Mouse (Mus musculus) midbrain, embryonic 10.5 days (tissue): ENCODE measurements around the gene Rnft2. TPM values are rescaled to one million over a fixed set of nuclear protein-coding genes. Genes with fewer than 3 reads are reported as not detected.

Source experiments
- DNase-seq: peaks from one replicate; pipeline ENCODE4 v3.0.0-alpha.2; 2017; ENCODE audit warnings: low spot score
- H3K27ac ChIP-seq: fragments of 300-500 bp; sonication (generic); replicated peaks from 2 replicates; pipeline ENCODE4 v1.5.1; 2016; ENCODE audit warnings: mild to moderate bottlenecking
- H3K27me3 ChIP-seq: fragments of 300-500 bp; sonication (generic); 2 replicates; pipeline ENCODE4 v1.6.1; 2016; ENCODE audit warnings: low read depth, mild to moderate bottlenecking; ENCODE audit not compliant: poor library complexity, severe bottlenecking
- H3K36me3 ChIP-seq: fragments of 300-500 bp; sonication (generic); 2 replicates; pipeline ENCODE4 v1.6.1; 2016; ENCODE audit warnings: mild to moderate bottlenecking, moderate library complexity
- H3K4me1 ChIP-seq: fragments of 300-500 bp; sonication (generic); 2 replicates; pipeline ENCODE4 v1.6.1; 2016
- H3K4me3 ChIP-seq: fragments of 300-500 bp; sonication (generic); 2 replicates; pipeline ENCODE4 v1.5.1; 2016; ENCODE audit warnings: mild to moderate bottlenecking, moderate library complexity
- H3K9me3 ChIP-seq: fragments of 300-500 bp; sonication (generic); replicated peaks from 2 replicates; pipeline ENCODE4 v1.6.1; 2016; ENCODE audit warnings: mild to moderate bottlenecking
- WGBS: fragments of 180-500 bp; shearing (Covaris S2); methylation state at CpG from one replicate; pipeline ENCODE4 v1.1.7; 2016; 5-methylcytosine and 5-hydroxymethylcytosine counted together
- polyA plus RNA-seq: library from polyadenylated mRNA; unstranded; fragments of >200 nt; fragmentation: Nextera tagmentation; extraction: Ambion mirVana; gene quantifications from 2 replicates; pipeline ENCODE4 v1.2.1, GENCODE M21; 2016

Rnft2 gene
- polyA plus RNA-seq, 1 experiment from 2014 or later, result 5.0 TPM

GRCm38 (mm10) chr5:118239671-118240070 lies 5.2 kb downstream of the Rnft2 start:
- Histone ChIP-seq H3K27ac (no peak overlapping the region), H3K36me3 (peaks cover 52% of the 10 kb centered on the region), H3K4me1 (peaks cover 10% of the 10 kb centered on the region), H3K4me3 (no peak overlapping the region), H3K9me3 (no peaks in the 10 kb centered on the region), H3K27me3 (no peaks in the 10 kb centered on the region)
- no peak for DNase-seq
- WGBS, result 90% methylated on average over 12 of the region's 12 CpGs

GRCm38 (mm10) chr5:118236891-118237290 lies 8.0 kb downstream of the Rnft2 start:
- Histone ChIP-seq H3K9me3 (no peaks in the 10 kb centered on the region), H3K27me3 (no peaks in the 10 kb centered on the region), H3K36me3 (peaks cover 66% of the 10 kb centered on the region), H3K4me1 (no peaks in the 10 kb centered on the region), H3K4me3 (no peak overlapping the region), H3K27ac (no peak overlapping the region)
- WGBS, result 82% methylated on average over 12 of the region's 12 CpGs
- no peak for DNase-seq

- Histone ChIP-seq H3K4me3 (no peak overlapping the region), H3K36me3 (peaks cover 77% of the 10 kb centered on the region), H3K27me3 (no peaks in the 10 kb centered on the region), H3K4me1 (no peaks in the 10 kb centered on the region), H3K9me3 (no peaks in the 10 kb centered on the region), H3K27ac (no peak overlapping the region)
- no peak for DNase-seq
- whole genome bisulfite sequencing, result 95% methylated on average over 13 of the region's 13 CpGs
Observed at GRCm38 (mm10) chr5:118230071-118230611, 14.8 kb downstream of the Rnft2 start.

GRCm38 (mm10) chr5:118223142-118223757 lies 21.7 kb downstream of the Rnft2 start:
- no peaks in the 10 kb centered on the region for H3K27me3 ChIP-seq
- H3K36me3 ChIP-seq, result peaks cover 53% of the 10 kb centered on the region
- WGBS, result 84% methylated on average over 9 of the region's 9 CpGs
- no peak overlapping the region for H3K27ac ChIP-seq
- no peaks in the 10 kb centered on the region for H3K9me3 ChIP-seq
- H3K4me1 ChIP-seq, result no peaks in the 10 kb centered on the region
- no peak overlapping the region for H3K4me3 ChIP-seq
- no peak for DNase-seq

GRCm38 (mm10) chr5:118217410-118217809 lies 27.5 kb downstream of the Rnft2 start:
- Histone ChIP-seq H3K36me3 (peaks cover 29% of the 10 kb centered on the region), H3K27ac (0 out of 2 replicates have a peak overlapping the region, but pooled peaks have one; percentile 13)
- 79% methylated on average over 6 of the region's 6 CpGs for WGBS

GRCm38 (mm10) chr5:118214418-118215154 lies 30.3 kb downstream of the Rnft2 start:
- H3K27ac ChIP-seq, result peak overlapping the region; percentile 75
- WGBS, result 5% methylated on average over 24 of the region's 24 CpGs

More at GRCm38 (mm10) chr5:118217410-118217809, 27.5 kb downstream of the Rnft2 start:
- Histone ChIP-seq H3K9me3 (no peaks in the 10 kb centered on the region), H3K27me3 (no peaks in the 10 kb centered on the region; the same call in 1 of the 2 replicates), H3K4me3 (no peak overlapping the region), H3K4me1 (peaks cover 18% of the 10 kb centered on the region)
- no peak for DNase-seq

GRCm38 (mm10) chr5:118214012-118214411 lies 30.9 kb downstream of the Rnft2 start:
- Histone ChIP-seq H3K27me3 (no peaks in the 10 kb centered on the region; the same call in 1 of the 2 replicates), H3K9me3 (no peaks in the 10 kb centered on the region), H3K27ac (peak overlapping the region; percentile 75), H3K36me3 (peaks cover 13% of the 10 kb centered on the region; the same call in 1 of the 2 replicates), H3K4me1 (peaks cover 18% of the 10 kb centered on the region), H3K4me3 (peak overlapping the region; percentile 57)
- DNase-seq, result no peak
- 22% methylated on average over 5 of the region's 5 CpGs for WGBS

More at GRCm38 (mm10) chr5:118214418-118215154, 30.3 kb downstream of the Rnft2 start:
- no peaks in the 10 kb centered on the region for H3K9me3 ChIP-seq
- peaks cover 13% of the 10 kb centered on the region; the same call in 1 of the 2 replicates for H3K36me3 ChIP-seq
- peaks cover 18% of the 10 kb centered on the region for H3K4me1 ChIP-seq
- no peaks in the 10 kb centered on the region; the same call in 1 of the 2 replicates for H3K27me3 ChIP-seq
- DNase-seq, result peak; percentile 77
- H3K4me3 ChIP-seq, result peak overlapping the region; percentile 57

GRCm38 (mm10) chr5:118205852-118206251 lies 39.1 kb downstream of the Rnft2 start:
- no peak overlapping the region for H3K4me3 ChIP-seq
- 0 out of 2 replicates have a peak overlapping the region, but pooled peaks have one; percentile 6 for H3K27ac ChIP-seq
- H3K9me3 ChIP-seq, result no peaks in the 10 kb centered on the region
- peaks cover 12% of the 10 kb centered on the region for H3K36me3 ChIP-seq
- H3K27me3 ChIP-seq, result no peaks in the 10 kb centered on the region
- DNase-seq, result no peak
- H3K4me1 ChIP-seq, result peaks cover 30% of the 10 kb centered on the region
- 54% methylated on average over 8 of the region's 8 CpGs for WGBS

GRCm38 (mm10) chr5:118204675-118205440 lies 40.1 kb downstream of the Rnft2 start:
- no peak overlapping the region for H3K4me3 ChIP-seq
- no peaks in the 10 kb centered on the region for H3K9me3 ChIP-seq
- no peak for DNase-seq
- 90% methylated on average over 16 of the region's 16 CpGs for whole genome bisulfite sequencing
- H3K27ac ChIP-seq, result no peak overlapping the region
- H3K27me3 ChIP-seq, result no peaks in the 10 kb centered on the region
- H3K4me1 ChIP-seq, result peaks cover 30% of the 10 kb centered on the region
- H3K36me3 ChIP-seq, result peaks cover 13% of the 10 kb centered on the region

GRCm38 (mm10) chr5:118199670-118200069 lies 45.2 kb downstream of the Rnft2 start:
- Histone ChIP-seq H3K27me3 (no peaks in the 10 kb centered on the region), H3K9me3 (no peaks in the 10 kb centered on the region), H3K4me3 (no peak overlapping the region), H3K36me3 (peaks cover 13% of the 10 kb centered on the region), H3K27ac (no peak overlapping the region), H3K4me1 (0 out of 2 replicates have a peak, but pooled peaks cover 7% of the 10 kb centered on the region)
- WGBS, result 77% methylated on average over 5 of the region's 5 CpGs
- DNase-seq, result no peak

GRCm38 (mm10) chr5:118197421-118197820 lies 47.5 kb downstream of the Rnft2 start:
- Histone ChIP-seq H3K4me3 (no peak overlapping the region), H3K27ac (no peak overlapping the region), H3K4me1 (peaks cover 12% of the 10 kb centered on the region), H3K27me3 (peaks cover 8% of the 10 kb centered on the region; the same call in 1 of the 2 replicates), H3K9me3 (no peaks in the 10 kb centered on the region), H3K36me3 (peaks cover 13% of the 10 kb centered on the region)
- DNase-seq, result no peak
- 80% methylated on average over 13 of the region's 13 CpGs for WGBS

- no peak overlapping the region for H3K4me3 ChIP-seq
- peaks cover 29% of the 10 kb centered on the region for H3K4me1 ChIP-seq
- H3K27me3 ChIP-seq, result peaks cover 21% of the 10 kb centered on the region
Observed at GRCm38 (mm10) chr5:118192221-118192620, 52.7 kb downstream of the Rnft2 start.

More at GRCm38 (mm10) chr5:118192221-118192620, 52.7 kb downstream of the Rnft2 start:
- H3K9me3 ChIP-seq, result no peaks in the 10 kb centered on the region
- no peak for DNase-seq
- H3K27ac ChIP-seq, result no peak overlapping the region
- WGBS, result 31% methylated on average over 18 of the region's 18 CpGs
- no peaks in the 10 kb centered on the region for H3K36me3 ChIP-seq
